Mouse (Mus musculus): ENCODE data around the gene Nap1l4. TPM values are rescaled to one million over a fixed set of nuclear protein-coding genes. Genes with fewer than 3 reads are reported as not detected.
A peak's percentile ranks its signal among the peaks of the same experiment; 100 is the strongest.

Gene Nap1l4
- polyA plus RNA-seq, 1 experiment = 172 TPM

GRCm38 (mm10) chr7:143505411-143505810 lies 43.5 kb downstream of the Nap1l4 start:
- no peak overlapping the region for H3K4me3 ChIP-seq (ENCODE audit: insufficient read depth, low read depth, low read length)
- H3K27ac ChIP-seq (replicated peaks; ENCODE audit: low read depth, low read length) = no peak overlapping the region
- H3K4me1 ChIP-seq (ENCODE audit: control insufficient read depth, insufficient read depth, insufficient read length, low read length) = peaks cover 6% of the 10 kb centered on the region; the same call in 1 of the 2 replicates

DNA sequence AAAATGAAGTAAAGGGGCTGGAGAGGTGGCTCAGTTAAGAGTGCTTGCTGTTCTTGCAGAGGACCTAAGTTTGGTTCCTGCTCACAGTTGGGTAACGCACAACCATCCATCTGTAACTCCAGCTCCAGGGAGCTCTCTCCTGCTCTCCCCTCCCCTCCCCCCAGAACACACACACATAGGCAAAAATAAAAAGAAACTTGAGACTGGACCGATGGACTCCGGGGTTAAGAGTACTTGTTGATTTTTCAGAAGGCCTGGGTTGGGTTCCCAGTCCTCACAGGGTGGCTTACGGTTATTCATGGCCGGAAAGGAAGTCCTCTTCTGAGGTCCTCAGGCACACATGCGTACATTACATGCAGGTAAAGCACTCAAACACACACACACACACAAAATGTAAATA lies 45.0 kb downstream of the Nap1l4 start:
- Histone ChIP-seq H3K4me3 (ENCODE audit: insufficient read depth, low read depth, low read length) (no peak overlapping the region), H3K4me1 (ENCODE audit: control insufficient read depth, insufficient read depth, insufficient read length, low read length) (peaks cover 6% of the 10 kb centered on the region; the same call in 1 of the 2 replicates), H3K27ac (replicated peaks; ENCODE audit: low read depth, low read length) (no peak overlapping the region)

DNA sequence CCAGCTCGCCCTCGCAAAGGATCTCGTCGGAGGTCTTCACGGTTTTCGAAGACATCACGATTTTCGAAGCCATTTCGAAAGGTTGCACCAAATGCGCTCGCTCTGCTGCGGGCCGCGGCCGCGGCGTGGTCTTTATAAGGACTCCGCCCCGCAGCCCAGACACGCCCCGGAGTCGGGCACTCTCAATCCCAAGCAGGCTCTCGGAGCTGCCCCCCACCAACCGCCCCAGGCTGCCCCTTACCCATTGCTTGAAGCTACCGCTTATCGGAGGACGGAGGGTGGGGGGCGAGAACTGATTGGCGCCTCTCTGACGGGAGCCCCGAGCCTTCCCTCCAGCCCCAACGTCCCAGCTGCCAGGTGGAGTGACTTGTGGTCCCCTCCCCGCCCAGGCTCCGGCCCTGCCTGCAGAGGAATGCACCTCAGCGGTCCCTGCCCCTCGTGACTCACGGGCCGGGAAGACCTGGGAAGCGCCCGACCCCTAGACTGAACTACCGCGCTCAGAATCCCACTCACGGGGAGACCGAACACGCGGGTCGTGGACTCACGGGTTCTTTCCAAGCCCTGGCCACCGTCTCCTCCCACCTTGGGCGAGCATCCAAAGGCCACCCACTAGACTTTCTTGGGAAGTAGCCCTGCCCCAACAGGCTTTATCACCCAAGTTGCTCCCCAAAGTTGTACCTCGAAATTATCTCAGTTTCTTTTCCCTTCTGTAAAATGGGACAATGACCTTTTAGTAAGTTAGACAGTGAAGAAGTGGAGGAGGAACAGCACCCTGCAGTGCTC lies 46.3 kb downstream of the Nap1l4 start, which contains the start of gene Phlda2:
Phlda2 (minus strand) TSS at position 733 of the 783 bp plus-strand sequence.
- peak within 1 kb of the TSS; percentile 55 for H3K4me3 ChIP-seq (ENCODE audit: insufficient read depth, low read depth, low read length)
- H3K4me1 ChIP-seq (ENCODE audit: control insufficient read depth, insufficient read depth, insufficient read length, low read length) = peaks cover 6% of the 10 kb centered on the region; the same call in 1 of the 2 replicates
- no peak within 1 kb of the TSS for H3K27ac ChIP-seq (replicated peaks; ENCODE audit: low read depth, low read length)

- peak overlapping the region; percentile 55 for H3K4me3 ChIP-seq (ENCODE audit: insufficient read depth, low read depth, low read length)
- H3K27ac ChIP-seq (replicated peaks; ENCODE audit: low read depth, low read length) = no peak overlapping the region
- H3K4me1 ChIP-seq (ENCODE audit: control insufficient read depth, insufficient read depth, insufficient read length, low read length) = peaks cover 6% of the 10 kb centered on the region; the same call in 1 of the 2 replicates
Observed at GRCm38 (mm10) chr7:143501643-143502417, 47.1 kb downstream of the Nap1l4 start.

DNA sequence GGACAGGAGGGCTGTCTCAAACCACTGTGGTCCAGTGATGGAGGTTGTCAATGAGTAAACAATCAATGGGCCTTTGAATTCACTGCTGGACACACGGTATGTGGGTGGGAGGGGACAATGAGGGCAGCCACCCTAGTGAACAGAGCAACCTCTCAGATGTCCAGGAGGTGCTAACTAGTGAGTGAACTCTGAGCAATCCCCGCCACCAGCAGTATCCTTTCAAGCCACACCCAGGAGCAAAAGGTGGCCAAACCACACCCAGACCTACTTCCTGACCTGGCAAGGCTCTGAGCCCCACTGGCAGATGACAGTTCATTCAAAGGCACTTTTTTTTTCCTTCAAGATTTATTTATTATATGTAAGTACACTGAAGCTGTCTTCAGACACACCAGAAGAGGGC lies 48.0 kb downstream of the Nap1l4 start:
- peaks cover 6% of the 10 kb centered on the region; the same call in 1 of the 2 replicates for H3K4me1 ChIP-seq (ENCODE audit: control insufficient read depth, insufficient read depth, insufficient read length, low read length)
- no peak overlapping the region for H3K27ac ChIP-seq (replicated peaks; ENCODE audit: low read depth, low read length)

GRCm38 (mm10) chr7:143498584-143498983 lies 50.3 kb downstream of the Nap1l4 start:
- Histone ChIP-seq H3K27ac (replicated peaks; ENCODE audit: low read depth, low read length) (no peak overlapping the region), H3K4me1 (ENCODE audit: control insufficient read depth, insufficient read depth, insufficient read length, low read length) (peaks cover 6% of the 10 kb centered on the region; the same call in 1 of the 2 replicates), H3K4me3 (ENCODE audit: insufficient read depth, low read depth, low read length) (no peak overlapping the region)

More for the DNA sequence above, 48.0 kb downstream of the Nap1l4 start:
- H3K4me3 ChIP-seq (ENCODE audit: insufficient read depth, low read depth, low read length) = no peak overlapping the region

DNA sequence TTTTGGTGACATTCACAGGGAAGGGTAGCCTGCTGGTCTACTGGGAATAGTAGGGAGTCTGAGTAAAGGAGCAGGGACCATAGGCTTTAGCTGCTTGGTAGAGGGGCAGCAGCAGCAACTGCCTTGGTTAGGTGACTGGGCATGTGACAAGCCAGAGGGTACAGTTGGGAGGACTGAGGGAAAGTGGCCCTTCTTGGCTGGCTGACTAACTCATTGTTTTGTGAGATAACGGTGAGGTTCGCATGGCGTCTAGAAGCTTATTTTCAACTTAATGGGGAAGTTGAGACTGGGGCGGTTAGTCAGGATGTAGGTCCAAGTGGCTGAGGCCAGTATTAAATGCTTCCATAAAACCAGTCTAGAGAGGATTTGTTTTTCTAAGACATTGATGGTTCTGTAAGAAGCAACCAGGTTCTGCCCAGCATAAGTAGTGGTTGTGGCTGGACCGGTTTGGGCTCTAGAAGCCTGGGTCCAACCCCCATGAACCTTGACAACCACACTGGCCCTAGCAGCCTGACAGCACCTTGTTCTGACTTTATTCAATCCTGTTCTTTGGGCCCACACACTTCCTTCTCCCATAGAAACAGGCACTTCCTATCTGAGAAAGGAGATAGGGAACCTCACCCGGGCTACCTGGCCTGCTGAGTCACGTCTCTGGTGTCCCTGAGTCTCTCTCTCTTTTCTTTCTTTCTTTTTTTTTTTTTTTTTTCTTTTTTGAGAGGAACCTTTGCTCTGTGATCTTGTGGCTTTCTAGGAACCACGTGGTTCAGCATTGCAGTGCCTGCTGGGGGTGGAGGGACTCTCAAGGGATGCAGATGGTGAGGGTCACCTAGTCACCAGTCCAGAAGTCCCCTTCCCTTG lies 53.6 kb downstream of the Nap1l4 start:
- no peaks in the 10 kb centered on the region for H3K4me1 ChIP-seq (ENCODE audit: control insufficient read depth, insufficient read depth, insufficient read length, low read length)
- H3K4me3 ChIP-seq (ENCODE audit: insufficient read depth, low read depth, low read length) = no peak overlapping the region
- no peak overlapping the region for H3K27ac ChIP-seq (replicated peaks; ENCODE audit: low read depth, low read length)

GRCm38 (mm10) chr7:143493616-143494126 lies 55.2 kb downstream of the Nap1l4 start:
- Histone ChIP-seq H3K4me1 (ENCODE audit: control insufficient read depth, insufficient read depth, insufficient read length, low read length) (no peaks in the 10 kb centered on the region), H3K27ac (replicated peaks; ENCODE audit: low read depth, low read length) (no peak overlapping the region), H3K4me3 (ENCODE audit: insufficient read depth, low read depth, low read length) (no peak overlapping the region)

DNA sequence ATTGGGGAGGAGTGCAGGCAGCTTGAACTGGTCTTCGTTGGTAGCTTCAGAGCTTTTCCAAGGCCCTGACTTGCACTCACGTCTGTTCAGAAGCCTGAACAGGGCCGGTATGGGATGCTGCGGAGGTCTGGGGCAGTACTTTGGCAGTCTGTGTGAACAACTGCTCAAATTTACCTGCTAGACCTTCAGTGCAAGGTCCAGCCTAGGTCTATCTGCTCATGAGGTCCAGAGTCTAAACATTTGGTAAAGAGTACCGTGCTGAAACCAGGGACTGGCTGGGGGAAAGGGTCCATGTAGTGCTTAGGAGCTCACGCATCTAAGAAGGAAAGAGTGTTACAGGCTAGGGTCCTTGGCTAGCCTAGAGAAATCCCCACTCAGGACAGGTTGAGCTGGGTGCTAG lies 59.2 kb downstream of the Nap1l4 start:
- Histone ChIP-seq H3K27ac (replicated peaks; ENCODE audit: low read depth, low read length) (no peak overlapping the region), H3K4me1 (ENCODE audit: control insufficient read depth, insufficient read depth, insufficient read length, low read length) (no peaks in the 10 kb centered on the region), H3K4me3 (ENCODE audit: insufficient read depth, low read depth, low read length) (no peak overlapping the region)

DNA sequence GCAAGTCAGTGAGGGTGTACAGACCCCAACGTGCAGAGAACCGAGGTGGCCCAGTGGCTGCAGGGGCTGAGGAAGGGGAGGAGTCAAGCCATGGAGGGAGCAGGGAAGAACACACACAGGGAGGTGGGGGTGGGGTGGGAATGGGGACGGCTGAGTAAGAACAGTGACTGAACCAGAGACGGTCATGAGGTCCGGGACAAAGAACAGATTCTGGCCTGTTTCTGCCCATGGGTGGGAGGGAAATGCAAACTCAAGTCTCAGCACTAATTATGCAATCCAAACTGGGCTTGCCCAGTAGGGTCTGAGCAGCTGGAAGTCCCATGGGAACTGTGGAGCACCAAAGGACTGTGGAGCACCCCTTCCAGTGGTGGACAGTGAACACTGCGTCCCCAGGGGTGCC lies 66.4 kb downstream of the Nap1l4 start:
- H3K4me3 ChIP-seq (ENCODE audit: insufficient read depth, low read depth, low read length) = no peak overlapping the region
- H3K27ac ChIP-seq (replicated peaks; ENCODE audit: low read depth, low read length) = no peak overlapping the region
- H3K4me1 ChIP-seq (ENCODE audit: control insufficient read depth, insufficient read depth, insufficient read length, low read length) = no peaks in the 10 kb centered on the region

- no peak overlapping the region for H3K27ac ChIP-seq (replicated peaks; ENCODE audit: low read depth, low read length)
- no peak overlapping the region for H3K4me3 ChIP-seq (ENCODE audit: insufficient read depth, low read depth, low read length)
- no peaks in the 10 kb centered on the region for H3K4me1 ChIP-seq (ENCODE audit: control insufficient read depth, insufficient read depth, insufficient read length, low read length)
Observed at GRCm38 (mm10) chr7:143481806-143482387, 67.0 kb downstream of the Nap1l4 start.

GRCm38 (mm10) chr7:143480498-143480897 lies 68.4 kb downstream of the Nap1l4 start:
- Histone ChIP-seq H3K4me3 (ENCODE audit: insufficient read depth, low read depth, low read length) (no peak overlapping the region), H3K4me1 (ENCODE audit: control insufficient read depth, insufficient read depth, insufficient read length, low read length) (no peaks in the 10 kb centered on the region), H3K27ac (replicated peaks; ENCODE audit: low read depth, low read length) (no peak overlapping the region)

GRCm38 (mm10) chr7:143477800-143478199 lies 71.1 kb downstream of the Nap1l4 start:
- no peaks in the 10 kb centered on the region for H3K4me1 ChIP-seq (ENCODE audit: control insufficient read depth, insufficient read depth, insufficient read length, low read length)
- no peak overlapping the region for H3K27ac ChIP-seq (replicated peaks; ENCODE audit: low read depth, low read length)
- no peak overlapping the region for H3K4me3 ChIP-seq (ENCODE audit: insufficient read depth, low read depth, low read length)

DNA sequence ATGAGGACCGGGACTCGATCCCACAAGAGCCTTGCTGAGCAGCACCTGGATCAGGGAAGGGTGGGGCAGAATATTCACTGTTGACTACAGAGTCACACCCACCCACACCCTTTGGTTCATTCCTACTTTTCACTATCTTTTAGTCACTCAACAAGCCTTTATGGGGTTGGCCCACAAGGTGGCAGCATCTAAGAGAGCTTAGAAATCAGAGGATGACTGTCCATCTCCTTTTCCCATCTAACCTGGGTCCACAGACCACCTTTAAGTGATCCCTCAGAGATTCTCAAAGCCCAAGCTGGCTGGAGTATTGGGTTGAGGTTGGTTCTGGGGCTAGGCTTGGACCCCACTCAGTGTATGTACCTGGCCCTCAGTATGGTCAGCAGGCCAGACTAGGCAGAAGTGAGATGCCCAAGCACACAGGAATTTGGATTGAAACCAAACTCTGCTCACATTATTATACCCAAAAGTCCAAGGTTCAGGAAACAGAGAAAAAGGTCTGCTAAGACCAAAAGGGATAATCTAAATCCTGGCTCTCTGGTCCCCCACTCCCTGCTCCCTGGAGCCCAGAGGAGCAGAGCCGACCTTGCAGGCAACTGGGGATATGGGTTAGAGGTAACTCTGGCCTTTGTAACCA lies 72.1 kb downstream of the Nap1l4 start:
- no peak overlapping the region for H3K4me3 ChIP-seq (ENCODE audit: insufficient read depth, low read depth, low read length)
- H3K27ac ChIP-seq (replicated peaks; ENCODE audit: low read depth, low read length) = no peak overlapping the region
- H3K4me1 ChIP-seq (ENCODE audit: control insufficient read depth, insufficient read depth, insufficient read length, low read length) = no peaks in the 10 kb centered on the region

All from brown adipose tissue, adult 24 weeks (tissue).